Mouse (Mus musculus) layer of hippocampus, postnatal 25 days (tissue): ENCODE measurements around the gene Zfp334. TPM values are rescaled to one million over a fixed set of nuclear protein-coding genes. Genes with fewer than 3 reads are reported as not detected.

Experiments
- DNase-seq, 2 experiments: peaks; one replicate each; pipeline ENCODE4 v3.0.0; 2022; ENCODE audit warnings: mixed read lengths in 2 of 2, low spot score in 1 of 2; ENCODE audit errors: extremely low spot score in 1 of 2
- total RNA-seq, 2 experiments: library from RNA; stranded (reverse); gene quantifications; 2 replicates each; pipeline ENCODE4 v1.2.3; 2021

Zfp334 gene
- total RNA-seq, 2 experiments from 2014 or later = 13.8 to 14.6 TPM

DNA sequence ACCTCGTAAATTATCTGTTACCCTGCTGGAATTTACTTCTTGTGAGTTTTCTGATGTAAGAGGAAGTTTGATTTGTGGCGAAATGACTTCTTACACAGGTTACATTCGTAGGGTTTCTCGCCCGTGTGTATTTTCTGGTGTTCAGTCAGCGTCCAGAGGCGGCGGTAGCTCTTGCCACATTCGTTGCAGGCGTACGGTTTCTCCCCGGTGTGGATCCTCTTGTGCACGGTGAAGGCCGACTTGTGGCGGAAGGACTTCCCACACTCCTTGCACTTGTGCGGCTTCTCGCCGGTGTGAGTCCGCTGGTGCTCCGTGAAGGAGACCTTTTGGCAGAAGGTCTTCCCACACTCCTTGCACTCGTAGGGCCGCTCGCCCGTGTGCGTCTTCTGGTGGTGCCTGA is 8.0 kb downstream of the Zfp334 start:
- DNase-seq = no peak

DNA sequence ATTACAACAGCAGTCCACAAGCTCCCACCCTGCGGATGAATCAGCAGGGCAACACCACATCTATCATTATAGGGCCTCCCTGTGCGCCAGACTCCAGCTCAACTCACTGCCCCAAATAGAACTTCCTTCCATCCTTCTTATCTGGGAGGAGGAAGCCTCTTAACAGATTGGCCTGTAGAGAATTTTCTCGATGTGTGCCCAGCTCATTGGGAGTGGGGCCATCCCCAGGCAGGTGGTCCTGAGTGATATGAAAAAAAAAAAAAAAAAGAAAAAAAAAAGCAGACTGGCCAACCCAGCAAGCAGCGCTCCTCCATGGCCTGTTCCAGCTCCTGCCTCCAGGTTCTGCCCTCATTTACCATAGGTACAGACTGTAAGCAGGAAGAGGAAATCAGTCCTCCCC is 12.1 kb downstream of the Zfp334 start:
- DNase-seq = no peak

DNA sequence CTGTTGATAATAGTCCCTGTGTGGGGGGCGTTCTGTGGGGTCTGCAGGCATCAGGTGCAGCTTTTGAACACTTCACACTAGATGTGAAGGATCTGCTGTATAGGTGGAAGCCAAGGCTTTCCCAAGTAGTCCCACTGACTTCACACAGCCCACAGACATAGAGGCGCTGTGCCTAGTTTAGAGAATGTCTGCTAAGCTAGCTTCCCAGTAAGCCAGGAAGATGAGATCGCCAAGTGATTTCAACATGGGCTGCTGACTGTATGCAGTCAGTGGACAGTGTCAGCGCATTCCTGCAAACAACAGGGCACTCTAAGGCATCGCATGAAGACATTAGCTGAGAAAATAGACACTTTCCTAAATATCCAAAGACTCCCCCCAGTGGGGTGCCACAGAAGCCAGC is 12.6 kb downstream of the Zfp334 start:
- no peak for DNase-seq

GRCm38 (mm10) chr2:165371066-165371465 is 17.0 kb downstream of the Zfp334 start:
- DNase-seq = no peak

DNA sequence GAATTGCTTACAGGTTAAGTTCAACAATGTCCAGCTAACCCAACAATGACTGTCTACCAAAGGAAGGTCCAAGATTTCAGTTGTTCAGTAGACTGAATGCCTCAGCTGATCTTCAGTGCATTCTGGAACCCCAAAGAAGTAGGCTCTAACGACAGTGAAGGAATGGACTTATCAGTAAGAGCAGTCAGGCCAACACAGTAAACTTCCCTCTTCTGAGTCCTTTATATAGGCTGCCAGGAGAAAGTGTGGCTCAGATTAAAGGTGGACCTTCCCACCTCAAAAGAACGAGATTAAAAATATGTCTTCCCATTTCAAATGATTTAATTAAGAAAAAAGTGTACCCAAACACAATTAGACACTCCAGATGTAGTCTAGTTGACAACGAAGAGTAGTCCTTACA is 17.7 kb downstream of the Zfp334 start:
- no peak for DNase-seq

DNA sequence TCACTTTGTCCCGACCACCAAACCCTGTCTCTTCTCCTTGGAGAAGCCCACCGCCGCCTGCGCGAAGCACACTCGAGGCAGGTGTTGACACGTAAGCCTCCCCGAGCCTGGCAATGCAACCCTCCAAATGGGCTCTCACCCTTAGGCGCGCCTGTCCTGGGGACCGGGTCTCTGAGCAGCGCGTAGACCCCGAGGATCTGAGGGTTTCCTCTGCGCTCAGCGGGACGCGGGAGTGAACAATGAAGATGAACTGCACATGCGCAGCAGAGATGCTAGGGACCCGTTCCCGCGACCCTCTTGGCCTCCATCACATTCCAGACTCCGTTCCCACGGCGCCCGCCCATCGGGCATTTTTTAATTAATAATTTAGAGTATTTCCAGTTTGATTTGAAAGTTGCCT is 19.6 kb downstream of the Zfp334 start, which contains the start of gene Zfp663:
Zfp663 (minus strand) TSS at position 234 of the 400 bp plus-strand sequence.
- DNase-seq = no peak

DNA sequence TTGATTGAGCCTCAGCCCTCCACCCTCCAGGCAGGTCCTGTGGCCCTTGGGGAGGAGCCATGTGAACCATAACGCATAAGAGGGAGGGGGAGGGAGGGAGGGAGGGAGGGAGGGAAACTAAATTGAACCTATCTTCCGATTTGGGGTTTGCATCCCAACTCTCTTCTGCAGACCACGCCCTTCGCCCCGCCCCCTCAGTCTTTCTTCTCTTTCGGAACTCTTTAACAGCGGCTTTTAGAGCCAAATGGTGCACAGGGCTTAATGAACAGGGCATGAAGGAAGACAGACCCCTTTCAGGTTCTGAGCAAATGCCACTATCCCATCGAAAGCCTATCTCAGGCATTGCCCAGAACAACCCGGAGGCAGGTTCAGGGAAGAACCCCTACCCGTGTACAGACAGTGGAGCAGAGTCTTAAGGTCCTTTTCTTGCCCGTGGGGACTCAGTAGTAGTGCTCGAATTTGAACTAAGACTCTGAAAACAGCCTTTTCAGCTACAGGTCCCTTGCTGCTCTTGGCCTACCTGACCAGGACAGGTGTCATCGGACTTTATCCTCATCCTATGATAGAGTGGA is 20.1 kb downstream of the Zfp334 start:
- no peak for DNase-seq

DNA sequence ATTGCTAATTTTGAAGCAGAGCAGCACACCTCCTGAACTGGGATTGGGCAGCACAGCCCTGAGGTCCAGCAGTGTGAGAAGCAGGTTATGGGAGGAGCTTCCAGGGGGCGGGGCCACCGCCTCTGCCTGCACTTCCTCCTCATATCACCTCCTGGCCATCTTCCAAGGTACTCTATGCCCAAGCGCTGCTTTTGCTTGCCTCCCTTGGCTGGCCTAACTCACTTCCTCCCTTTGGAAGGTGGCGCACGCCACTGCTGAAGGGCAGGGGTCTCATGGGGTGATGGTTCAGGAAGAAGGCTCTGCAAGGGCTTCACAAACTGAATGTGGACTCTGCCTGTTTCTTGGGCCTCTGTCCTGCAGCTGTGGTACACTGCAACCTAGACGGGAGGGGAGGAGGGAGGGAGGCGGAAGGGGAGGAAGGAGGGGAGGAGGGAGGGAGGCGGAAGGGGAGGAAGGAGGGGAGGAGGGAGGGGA is 21.0 kb downstream of the Zfp334 start:
- no peak for DNase-seq

- peak; percentile 52 to 79 for DNase-seq
Observed at GRCm38 (mm10) chr2:165364334-165365091, 23.5 kb downstream of the Zfp334 start.

DNA sequence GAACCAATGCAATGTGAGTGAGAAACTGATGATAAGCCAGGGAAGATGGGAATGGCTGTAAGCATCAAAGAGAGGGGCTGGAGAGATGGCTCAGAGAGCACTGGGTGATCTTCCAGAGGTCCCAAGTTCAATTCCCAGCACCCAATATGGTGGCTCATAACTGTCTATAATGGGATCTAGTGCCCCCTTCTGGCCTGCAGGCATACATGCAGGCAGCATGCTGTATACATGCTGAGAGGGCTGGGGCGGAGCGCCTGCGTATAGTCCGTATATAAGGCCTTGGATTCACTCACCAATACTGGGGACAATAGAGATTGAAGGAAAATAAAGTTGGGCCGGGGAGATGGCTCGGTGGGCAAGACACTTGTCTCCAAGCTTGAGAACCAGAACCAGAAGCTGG is 24.8 kb downstream of the Zfp334 start:
- no peak for DNase-seq

GRCm38 (mm10) chr2:165360861-165361260 is 27.2 kb downstream of the Zfp334 start:
- DNase-seq = peak in 1 of 2 experiments; percentile 50

GRCm38 (mm10) chr2:165351828-165352513 is 36.1 kb downstream of the Zfp334 start:
- no peak for DNase-seq

DNA sequence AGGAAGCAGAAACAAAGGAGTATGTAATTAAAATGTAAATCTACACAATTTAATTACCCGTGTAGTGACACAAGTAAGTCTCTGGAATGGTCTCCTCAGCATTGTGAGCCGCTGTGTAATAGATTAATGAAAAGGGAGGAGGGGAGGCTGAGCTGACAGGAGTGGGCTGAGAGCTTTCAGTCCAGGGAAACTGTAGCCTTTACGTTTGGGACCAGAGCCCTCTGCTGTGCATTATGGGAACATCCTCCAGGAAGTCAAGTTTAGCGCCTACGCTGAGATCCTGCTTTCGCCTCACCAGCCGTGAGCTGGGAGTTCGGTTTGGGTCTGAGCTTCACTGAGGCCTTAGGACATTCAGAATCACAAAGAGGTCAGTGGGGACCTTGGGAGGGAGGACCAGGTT is 38.6 kb downstream of the Zfp334 start:
- no peak for DNase-seq

DNA sequence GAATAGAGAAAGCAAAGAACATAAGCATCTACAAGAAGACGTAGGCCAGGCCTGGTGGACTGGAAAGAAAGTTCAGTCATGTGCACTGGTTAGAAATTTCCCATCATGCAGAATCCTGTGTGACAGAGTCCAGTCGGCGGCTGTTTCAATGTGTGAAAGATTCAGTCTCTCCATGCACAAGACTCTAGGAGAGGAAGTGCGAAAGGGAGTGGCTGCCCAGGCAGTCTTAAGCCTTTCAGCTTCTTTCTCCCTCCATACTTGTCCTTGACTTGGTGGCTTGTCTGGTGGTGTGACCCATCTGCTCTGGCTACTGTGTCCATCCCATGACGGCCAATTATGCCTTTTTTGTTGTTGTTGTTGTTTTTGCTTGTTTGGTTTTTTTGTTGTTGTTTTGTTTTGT is 41.9 kb downstream of the Zfp334 start:
- DNase-seq = no peak

DNA sequence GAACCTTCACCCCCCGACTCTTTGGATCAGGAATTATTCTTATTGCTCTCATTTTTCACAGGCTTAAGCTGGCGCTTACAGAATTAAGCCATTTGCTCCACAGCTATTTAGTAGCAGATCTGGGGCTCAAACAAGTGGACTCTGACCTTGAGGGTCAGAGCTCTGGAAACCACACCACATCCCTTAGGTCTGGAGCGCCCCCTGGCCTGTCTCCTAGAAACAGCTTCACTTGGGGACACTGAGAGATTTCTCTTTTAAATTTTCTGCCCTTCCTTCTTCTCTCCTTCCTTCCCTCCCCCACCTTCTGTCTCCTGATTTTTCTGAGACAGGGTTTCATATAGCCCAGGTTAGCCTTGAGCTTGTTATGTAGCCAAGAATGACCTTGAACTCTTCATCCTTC is 50.9 kb downstream of the Zfp334 start:
- peak in 1 of 2 experiments; percentile 67 for DNase-seq

GRCm38 (mm10) chr2:165332610-165333210 is 55.3 kb downstream of the Zfp334 start:
- no peak for DNase-seq

- no peak for DNase-seq
Observed at GRCm38 (mm10) chr2:165329703-165330102, 58.4 kb downstream of the Zfp334 start.

GRCm38 (mm10) chr2:165328746-165329145 is 59.3 kb downstream of the Zfp334 start:
- no peak for DNase-seq

GRCm38 (mm10) chr2:165327386-165327785 is 60.7 kb downstream of the Zfp334 start:
- no peak for DNase-seq

DNA sequence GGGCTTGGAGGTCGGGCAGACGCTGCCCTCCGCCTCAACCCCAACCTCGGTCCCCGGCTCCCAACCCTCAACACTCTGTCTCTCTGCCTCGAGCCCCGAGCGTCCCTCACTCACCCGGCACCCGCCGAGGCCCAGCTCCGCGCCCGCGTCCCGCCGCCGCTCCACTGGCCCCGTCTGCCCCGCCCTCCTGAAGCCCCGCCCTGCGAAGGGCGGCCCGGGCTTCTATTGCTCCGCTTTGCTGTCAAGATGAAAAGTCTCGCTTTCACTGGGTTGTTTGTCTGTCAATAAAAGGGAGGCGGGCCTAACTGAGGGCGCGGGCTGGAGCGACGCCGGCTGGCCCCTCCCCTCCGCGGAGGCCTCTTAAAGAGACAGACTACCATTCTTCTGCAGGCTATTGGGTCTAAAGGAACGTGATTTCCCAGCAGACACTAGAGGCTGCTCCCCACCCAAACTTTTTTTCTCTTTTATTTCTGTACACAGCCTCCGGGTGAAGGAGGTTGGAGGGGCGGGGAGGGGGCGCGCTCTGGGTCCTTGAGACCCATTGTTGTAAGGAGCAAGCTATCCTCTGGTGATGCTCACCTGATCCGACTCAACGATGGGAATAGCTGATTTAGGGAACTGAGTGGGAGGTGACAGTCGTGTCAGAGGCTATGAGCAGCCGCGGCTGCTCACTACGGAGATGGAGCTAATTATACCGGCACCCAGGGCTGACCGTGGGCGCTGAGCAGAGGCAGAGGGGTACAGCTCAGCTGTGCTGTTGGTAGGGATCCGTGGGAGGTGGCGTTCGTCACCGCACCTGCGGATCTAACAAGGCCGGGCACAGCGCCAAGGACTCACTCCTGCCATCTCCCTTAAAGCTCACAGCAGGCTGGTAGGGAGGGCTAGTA is 61.5 kb downstream of the Zfp334 start, which contains the start of gene Elmo2:
Elmo2 (minus strand) TSS at position 176 of the 887 bp plus-strand sequence.
- DNase-seq = peak; percentile 91 to 94
